Mouse (Mus musculus) urinary bladder, adult 2 months (tissue): ENCODE data around the gene Clmn. TPM values are rescaled to one million over a fixed set of nuclear protein-coding genes. Genes with fewer than 3 reads are reported as not detected.

Source experiments
- DNase-seq: peaks from one replicate; pipeline ENCODE4 v3.0.0; 2022; ENCODE audit warnings: low spot score
- polyA plus RNA-seq: library from polyadenylated mRNA; depleted of rRNA; stranded (reverse); fragments of >200 nt; gene quantifications from 2 replicates; pipeline ENCODE4 v1.2.3, GENCODE M21; 2012

The Clmn gene
- polyA plus RNA-seq, 1 experiment = 7.4 TPM

DNA sequence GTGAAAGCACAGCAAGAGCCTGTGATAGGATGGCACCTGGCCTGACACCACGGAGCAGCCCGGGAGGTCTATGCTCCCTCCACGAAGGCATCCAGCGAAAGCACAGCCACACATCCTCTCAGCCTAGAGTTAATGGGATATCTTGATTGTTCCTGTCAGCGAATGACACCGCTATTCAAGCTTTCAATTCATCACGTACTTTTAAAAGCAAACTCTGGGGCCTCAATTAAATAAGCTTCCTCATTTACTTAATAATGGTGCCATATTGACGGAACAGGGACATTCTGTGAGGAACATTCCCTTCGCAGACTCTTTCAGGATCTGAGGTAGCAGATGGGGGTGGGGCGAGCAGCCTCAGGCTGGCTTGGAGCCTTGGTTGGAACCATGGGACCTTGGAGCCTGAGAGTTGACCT lies 14.7 kb upstream of the Clmn start:
- DNase-seq = no peak

DNA sequence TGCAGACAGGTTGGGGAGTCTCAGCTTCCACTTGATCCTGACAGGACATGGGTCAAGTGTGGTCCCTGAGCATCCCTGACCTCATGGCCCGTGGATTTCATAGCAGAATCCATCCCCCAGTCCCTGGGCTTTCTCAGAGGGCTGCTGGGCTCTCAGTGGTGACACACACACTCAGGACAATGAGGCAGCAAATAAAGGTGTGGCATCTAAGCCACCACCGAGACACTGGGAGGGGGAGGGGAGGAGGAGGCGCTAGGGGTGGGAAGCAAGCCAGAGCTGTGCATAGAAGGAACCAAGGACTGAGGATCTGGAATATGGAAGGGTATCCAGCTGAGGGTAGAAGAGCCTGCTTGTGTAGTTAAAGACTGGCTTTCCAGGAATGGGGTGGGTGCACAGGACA lies 11.2 kb upstream of the Clmn start:
- no peak for DNase-seq

DNA sequence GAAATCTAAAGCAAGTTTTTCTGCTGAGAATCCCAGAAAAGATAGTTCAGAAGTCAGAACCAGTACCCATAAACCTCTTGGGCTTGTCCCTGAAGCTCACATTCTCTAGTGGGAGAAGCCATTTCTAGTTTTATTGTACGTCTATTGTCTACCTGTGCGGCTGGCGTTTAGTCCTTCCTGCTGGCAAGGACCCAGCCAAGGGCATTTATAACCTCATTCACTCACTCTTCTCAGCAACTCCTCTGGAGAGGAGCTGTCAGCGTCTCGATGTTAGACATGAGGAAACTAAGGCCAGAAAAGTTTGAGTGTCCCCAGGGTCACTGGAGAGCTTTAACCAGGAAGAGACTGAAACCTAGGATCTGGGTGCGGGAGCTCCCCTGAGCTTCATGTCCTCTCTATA lies 7.1 kb upstream of the Clmn start:
- DNase-seq = no peak

DNA sequence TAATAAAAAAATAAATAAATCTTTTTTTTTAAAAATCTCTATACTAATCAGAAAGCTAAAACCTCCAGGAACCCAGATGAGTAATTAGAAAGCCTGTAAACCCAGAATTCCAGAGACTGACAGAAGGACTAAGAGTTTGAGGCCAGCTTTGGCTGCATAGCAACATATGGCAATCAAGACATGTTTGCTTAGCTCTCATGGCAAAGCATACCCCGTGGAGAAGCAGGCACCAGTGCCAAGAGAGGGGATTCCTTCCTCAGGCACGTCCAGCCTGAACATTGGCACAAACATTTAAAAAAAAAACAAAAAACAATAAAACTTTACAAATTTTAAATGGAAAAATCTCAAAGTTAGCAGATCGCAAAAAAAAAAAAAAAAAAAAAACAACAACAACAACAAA lies 4.9 kb upstream of the Clmn start:
- DNase-seq = no peak

DNA sequence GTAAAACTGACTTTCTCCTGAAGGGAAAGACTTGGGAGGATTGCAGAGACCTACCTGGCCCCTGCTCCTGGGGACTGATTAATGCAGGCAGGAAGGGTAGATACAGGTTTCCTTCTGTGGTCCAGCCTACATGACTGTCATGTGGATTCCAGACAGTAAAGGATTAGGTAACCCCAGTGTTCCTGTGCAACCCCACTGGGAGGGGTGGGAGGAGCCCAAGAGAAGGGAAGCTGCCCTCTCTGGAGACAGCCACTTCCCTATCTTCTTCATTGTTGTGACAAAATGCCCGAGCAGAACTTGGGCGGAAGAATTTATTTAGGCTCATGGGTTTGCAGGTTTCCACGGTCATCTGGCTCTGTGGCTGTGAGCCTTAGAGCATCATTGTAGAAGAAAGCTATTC lies 3.6 kb upstream of the Clmn start:
- DNase-seq = no peak

- DNase-seq = no peak
Measured at GRCm38 (mm10) chr12:104867851-104868250, 3.0 kb upstream of the Clmn start.

GRCm38 (mm10) chr12:104865166-104865535 lies 275 bp upstream of the Clmn start:
- DNase-seq = no peak

DNA sequence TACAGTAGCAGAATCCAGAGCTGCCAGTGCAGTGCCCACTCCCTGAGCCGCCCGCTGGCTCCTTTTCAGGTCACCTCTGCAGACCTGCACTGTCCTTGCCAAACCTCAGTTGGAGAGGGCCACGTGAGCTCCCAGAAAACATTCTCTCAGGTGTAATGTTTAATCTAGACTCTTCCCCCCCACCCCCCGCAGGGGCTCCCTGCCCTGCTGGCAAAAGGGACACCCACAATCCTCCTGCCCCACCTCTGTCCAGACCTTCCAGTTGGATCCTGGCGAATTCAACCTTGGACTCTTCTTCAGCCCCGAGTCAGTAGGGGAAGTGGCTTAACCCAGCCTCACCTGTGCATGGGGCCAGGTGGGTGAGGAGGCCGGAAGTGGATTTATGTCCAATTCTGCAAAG lies 1.2 kb downstream of the Clmn start:
- DNase-seq = no peak

GRCm38 (mm10) chr12:104859140-104859539 lies 5.7 kb downstream of the Clmn start:
- DNase-seq = no peak

DNA sequence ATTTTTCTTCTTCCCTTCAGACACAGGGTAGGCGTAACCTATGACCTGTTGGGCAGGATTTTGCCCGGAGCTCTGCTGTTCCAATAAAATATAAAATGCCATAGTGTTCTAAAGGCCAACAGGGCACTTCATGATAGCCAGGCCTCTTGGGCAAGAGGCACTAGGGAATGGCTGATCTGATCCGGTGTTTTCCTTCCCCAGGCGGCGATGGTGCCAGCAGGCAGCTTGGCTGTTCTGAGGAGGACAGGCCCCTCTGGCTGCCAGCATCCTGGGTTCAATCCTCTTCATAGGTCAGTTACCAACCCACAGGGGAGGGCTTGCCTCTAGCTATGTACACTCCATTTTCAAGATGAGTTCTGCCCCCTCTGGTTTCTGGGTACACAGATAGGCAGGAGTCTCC lies 6.1 kb downstream of the Clmn start:
- DNase-seq = no peak

GRCm38 (mm10) chr12:104857614-104858013 lies 7.3 kb downstream of the Clmn start:
- DNase-seq = no peak

DNA sequence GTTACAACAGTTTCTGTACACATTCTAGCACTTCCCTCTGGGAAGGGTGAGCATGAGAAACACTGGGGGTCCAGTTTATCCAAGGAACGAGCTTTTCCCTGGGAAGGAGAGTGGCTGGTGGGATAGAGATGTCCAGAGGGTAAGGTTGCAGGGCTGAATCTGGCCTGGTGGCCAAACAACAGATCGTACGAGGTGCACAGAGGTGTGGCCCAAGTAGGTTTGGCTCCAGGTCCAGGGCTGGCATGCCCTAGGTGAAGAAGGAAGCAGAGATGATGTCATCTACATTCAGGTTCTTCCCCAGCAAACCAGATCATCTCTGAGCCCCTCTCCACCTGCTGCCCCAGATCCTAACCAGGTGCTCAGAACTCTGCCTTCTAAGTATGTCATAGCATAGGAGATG lies 8.3 kb downstream of the Clmn start:
- DNase-seq = no peak

DNA sequence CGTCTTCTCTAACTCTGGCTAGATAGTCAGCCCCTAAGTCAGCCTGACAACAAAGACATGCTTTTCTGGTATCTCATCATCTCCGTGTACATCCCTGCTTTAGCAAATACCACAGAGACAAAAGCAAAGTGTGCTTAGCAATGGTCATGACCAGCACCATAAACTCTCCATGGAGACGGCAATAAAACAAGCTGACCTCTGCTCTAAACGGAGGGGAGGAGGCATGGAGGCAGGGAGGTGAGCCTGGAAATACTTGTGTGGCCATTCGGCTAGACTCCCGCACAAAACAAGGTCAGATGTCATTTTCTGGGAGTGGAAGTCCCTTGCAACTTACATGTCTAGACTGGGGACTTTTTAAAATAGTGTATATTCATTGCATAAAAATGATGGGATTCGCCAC lies 9.3 kb downstream of the Clmn start:
- DNase-seq = no peak

GRCm38 (mm10) chr12:104854826-104855225 lies 10.1 kb downstream of the Clmn start:
- DNase-seq = no peak

GRCm38 (mm10) chr12:104853374-104853773 lies 11.5 kb downstream of the Clmn start:
- DNase-seq = no peak

GRCm38 (mm10) chr12:104851711-104852508 lies 13.0 kb downstream of the Clmn start:
- DNase-seq = no peak

GRCm38 (mm10) chr12:104850119-104850518 lies 14.8 kb downstream of the Clmn start:
- no peak for DNase-seq

DNA sequence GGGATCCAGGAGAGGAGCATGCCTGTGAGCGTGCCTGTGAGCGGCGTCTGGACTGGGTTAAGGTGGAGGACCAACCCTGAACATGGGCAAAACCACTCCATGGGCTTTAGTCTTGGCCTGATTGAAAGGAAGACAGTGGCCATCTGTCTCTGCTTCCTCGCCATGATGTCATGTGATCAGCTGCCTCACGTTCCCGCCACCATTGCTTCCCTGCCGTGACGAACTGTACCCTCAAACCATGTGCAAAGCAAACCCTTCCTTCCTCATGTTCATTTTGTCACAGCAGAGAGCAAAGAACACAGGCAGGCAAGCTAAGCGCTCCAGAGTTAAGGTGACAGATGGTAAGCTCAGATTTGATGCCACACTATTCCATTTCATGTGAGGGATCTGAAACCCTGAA lies 16.2 kb downstream of the Clmn start:
- no peak for DNase-seq

DNA sequence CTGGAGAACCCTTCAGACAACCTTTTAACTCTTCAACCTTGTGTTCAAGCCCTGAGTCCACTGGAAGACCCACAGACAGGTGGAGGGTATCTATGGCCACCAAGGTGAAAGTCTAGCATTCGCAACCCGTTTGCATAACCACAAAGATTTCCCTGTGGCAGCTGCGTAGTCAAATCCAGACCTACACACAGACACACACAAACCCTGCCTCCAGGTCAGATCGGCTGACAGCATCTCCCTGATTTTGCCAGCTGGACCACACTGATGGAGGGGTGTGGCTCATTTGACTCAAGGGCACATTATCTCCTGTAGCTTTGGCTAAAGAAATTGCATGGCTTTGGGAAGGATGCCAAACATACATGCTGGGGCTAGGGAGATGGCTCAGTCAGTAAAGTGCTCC lies 17.6 kb downstream of the Clmn start:
- no peak for DNase-seq

DNA sequence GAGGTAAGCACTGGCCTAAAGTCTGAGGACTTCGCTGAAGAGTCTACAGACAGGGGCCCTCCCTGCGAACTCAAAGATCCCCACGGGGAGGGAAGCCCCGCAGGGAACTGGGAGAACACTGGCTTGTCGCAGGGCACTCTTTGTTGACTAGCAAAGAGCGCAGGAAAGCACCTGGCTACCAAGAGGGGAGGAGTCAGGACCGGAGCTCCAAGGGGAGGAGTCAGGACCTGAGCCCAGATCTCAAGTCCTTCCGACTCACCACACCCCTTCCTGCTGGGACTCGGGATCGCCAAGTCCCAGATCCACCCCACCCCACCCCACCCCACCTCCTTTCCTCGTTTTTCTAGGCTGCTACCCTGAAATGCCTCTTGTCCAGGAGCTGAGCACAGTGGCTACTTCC lies 19.2 kb downstream of the Clmn start:
- DNase-seq = no peak

DNA sequence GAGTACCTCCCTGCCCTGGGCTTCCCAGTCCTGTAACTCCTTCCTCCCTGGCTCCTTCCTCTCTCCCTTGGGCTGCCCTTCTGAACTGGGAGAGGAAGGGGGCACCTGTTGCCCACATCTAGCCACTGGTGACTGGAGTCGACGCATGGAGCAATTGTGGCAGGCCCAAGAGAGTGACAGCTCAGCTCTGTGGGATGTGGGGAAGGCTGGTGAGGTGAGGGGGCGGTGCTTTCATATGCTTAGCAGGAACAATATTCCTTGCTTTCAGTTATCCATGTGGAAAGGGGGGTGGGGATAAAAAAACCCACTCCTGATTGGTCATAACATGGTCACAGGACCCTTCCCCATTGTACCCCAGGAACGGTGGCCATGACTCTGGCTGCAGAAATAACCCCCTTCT lies 19.9 kb downstream of the Clmn start:
- no peak for DNase-seq

GRCm38 (mm10) chr12:104844279-104844678 lies 20.6 kb downstream of the Clmn start:
- no peak for DNase-seq

GRCm38 (mm10) chr12:104841256-104841655 lies 23.6 kb downstream of the Clmn start:
- DNase-seq = no peak

GRCm38 (mm10) chr12:104838987-104839386 lies 25.9 kb downstream of the Clmn start:
- DNase-seq = no peak
